Mouse (Mus musculus): ENCODE data around the gene Xcr1.

Gene Xcr1

GRCm38 (mm10) chr9:123861929-123862328 is at the start of gene Xcr1:
TSS of gene Xcr1 (minus strand) at chr9:123862029.
- in situ Hi-C loops (cut with MboI, MseI), result no loop called here

- in situ Hi-C loops (cut with MboI, MseI), result no loop called here
Observed at GRCm38 (mm10) chr9:123872049-123872448, 10.2 kb upstream of the Xcr1 start.

GRCm38 (mm10) chr9:123869167-123869784 is 7.4 kb upstream of the Xcr1 start:
- in situ Hi-C loops (cut with MboI, MseI), result loop anchor here (5.0 kb wide), 3 partner anchors 68 to 388 kb away; no protein-coding TSS in a partner anchor

GRCm38 (mm10) chr9:123863641-123864040 is 1.8 kb upstream of the Xcr1 start:
- in situ Hi-C loops (cut with MboI, MseI), result no loop called here

GRCm38 (mm10) chr9:123862895-123863616 is 1.2 kb upstream of the Xcr1 start:
- in situ Hi-C loops (cut with MboI, MseI), result no loop called here

- in situ Hi-C loops (cut with MboI, MseI), result loop anchor here (10.0 kb wide), 1 partner anchor 68 kb away; no protein-coding TSS in a partner anchor
Observed at GRCm38 (mm10) chr9:123856836-123857235, 5.0 kb downstream of the Xcr1 start.

GRCm38 (mm10) chr9:123852449-123853390 is 9.1 kb downstream of the Xcr1 start:
- in situ Hi-C loops (cut with MboI, MseI), result loop anchor here (10.0 kb wide), 1 partner anchor 72 kb away; no protein-coding TSS in a partner anchor

GRCm38 (mm10) chr9:123851713-123852448 is 9.9 kb downstream of the Xcr1 start, which contains the start of gene Fyco1:
TSS of gene Fyco1 (minus strand) at chr9:123851899.
- in situ Hi-C loops (cut with MboI, MseI), result loop anchor here (10.0 kb wide), 1 partner anchor 73 kb away; no protein-coding TSS in a partner anchor

GRCm38 (mm10) chr9:123851062-123851712 is 10.6 kb downstream of the Xcr1 start:
- in situ Hi-C loops (cut with MboI, MseI), result loop anchor here (10.0 kb wide), 1 partner anchor 74 kb away; no protein-coding TSS in a partner anchor

- in situ Hi-C loops (cut with MboI, MseI), result loop anchor here (10.0 kb wide), 1 partner anchor 74 kb away; no protein-coding TSS in a partner anchor
Observed at GRCm38 (mm10) chr9:123850705-123851061, 11.1 kb downstream of the Xcr1 start.

GRCm38 (mm10) chr9:123849976-123850695 is 11.7 kb downstream of the Xcr1 start:
- in situ Hi-C loops (cut with MboI, MseI), result loop anchor here (10.0 kb wide), 2 partner anchors 75 to 125 kb away; no protein-coding TSS in a partner anchor

- in situ Hi-C loops (cut with MboI, MseI), result loop anchor here (10.0 kb wide), 1 partner anchor 122 kb away; no protein-coding TSS in a partner anchor
Observed at GRCm38 (mm10) chr9:123846490-123846889, 15.3 kb downstream of the Xcr1 start.

GRCm38 (mm10) chr9:123845120-123845519 is 16.7 kb downstream of the Xcr1 start:
- in situ Hi-C loops (cut with MboI, MseI), result loop anchor here (10.0 kb wide), 1 partner anchor 120 kb away; no protein-coding TSS in a partner anchor

GRCm38 (mm10) chr9:123844468-123844867 is 17.4 kb downstream of the Xcr1 start:
- in situ Hi-C loops (cut with MboI, MseI), result loop anchor here (10.0 kb wide), 1 partner anchor 120 kb away; no protein-coding TSS in a partner anchor

- in situ Hi-C loops (cut with MboI, MseI), result loop anchor here (10.0 kb wide), 1 partner anchor 115 kb away; no protein-coding TSS in a partner anchor
Observed at GRCm38 (mm10) chr9:123840243-123840642, 21.6 kb downstream of the Xcr1 start.

- in situ Hi-C loops (cut with MboI, MseI), result no loop called here
Observed at GRCm38 (mm10) chr9:123835851-123836250, 26.0 kb downstream of the Xcr1 start.

GRCm38 (mm10) chr9:123828916-123829315 is 32.9 kb downstream of the Xcr1 start:
- in situ Hi-C loops (cut with MboI, MseI), result no loop called here

GRCm38 (mm10) chr9:123826631-123827030 is 35.2 kb downstream of the Xcr1 start:
- in situ Hi-C loops (cut with MboI, MseI), result no loop called here

GRCm38 (mm10) chr9:123818601-123819000 is 43.2 kb downstream of the Xcr1 start:
- in situ Hi-C loops (cut with MboI, MseI), result no loop called here

All from T-helper 2 cell (primary cell).